Mouse (Mus musculus) bone marrow, adult 2 months (tissue): Measurements from ENCODE around the gene Tuba1a. TPM values are rescaled to one million over a fixed set of nuclear protein-coding genes. Genes with fewer than 3 reads are reported as not detected.
"Not testable (repeated sequence)": the region's sequence is repeated elsewhere in the genome, so short reads cannot be mapped to it uniquely, and the experiment has no call there.

ENCODE experiments used
- H3K27ac ChIP-seq: fragments of 200-500 bp; 2 replicates; pipeline ENCODE4 v1.5.1; 2012; ENCODE audit warnings: low read depth, mild to moderate bottlenecking, control low read depth, inconsistent platforms, low read length; ENCODE audit not compliant: control insufficient read depth, poor library complexity, insufficient read depth
- H3K4me1 ChIP-seq: fragments of 200-500 bp; 2 replicates; pipeline ENCODE4 v1.6.1; 2011; ENCODE audit warnings: low read length; ENCODE audit not compliant: control insufficient read depth, insufficient read depth
- H3K4me3 ChIP-seq: fragments of 200-500 bp; replicated peaks from 2 replicates; pipeline ENCODE3; 2011; ENCODE audit warnings: mild to moderate bottlenecking, low read depth, low read length, control low read depth; ENCODE audit not compliant: control insufficient read depth
- CTCF ChIP-seq: fragments of 200-500 bp; IDR thresholded peaks from 2 replicates; pipeline ENCODE4 v1.5.1; 2011; ENCODE audit warnings: low read length, control low read depth; ENCODE audit not compliant: control insufficient read depth, insufficient read depth
- POLR2A ChIP-seq: fragments of 200-500 bp; IDR thresholded peaks from 2 replicates; pipeline ENCODE4 v1.6.1; 2011; ENCODE audit warnings: low read depth, mild to moderate bottlenecking, control low read depth, low read length, borderline replicate concordance; ENCODE audit not compliant: control insufficient read depth
- WGBS: fragments of 180-500 bp; shearing (Covaris S2); methylation state at CpG from one replicate; pipeline ENCODE4 v1.1.7; 2018; 5-methylcytosine and 5-hydroxymethylcytosine counted together
- polyA plus RNA-seq: library from polyadenylated mRNA; stranded (reverse); fragments of >200 nt; gene quantifications from 2 replicates; pipeline ENCODE4 v1.2.4, GENCODE M21; 2011; ENCODE audit warnings: low replicate concordance; ENCODE audit not compliant: missing spikeins, insufficient read depth, insufficient read length

Tuba1a gene
- polyA plus RNA-seq, 1 experiment: 97.6 TPM

GRCm38 (mm10) chr15:98977759-98978408, 24.4 kb upstream of the Tuba1a start:
- no peaks in the 10 kb centered on the region for H3K4me1 ChIP-seq
- TF ChIP-seq CTCF: no peak
- TF ChIP-seq POLR2A: no peak
- WGBS: 87% methylated on average over 14 of the region's 14 CpGs
- H3K4me3 ChIP-seq: no peak overlapping the region
- H3K27ac ChIP-seq: no peak overlapping the region

GRCm38 (mm10) chr15:98976763-98977758, 23.6 kb upstream of the Tuba1a start:
- Histone ChIP-seq H3K4me1 (no peaks in the 10 kb centered on the region), H3K27ac (no peak overlapping the region), H3K4me3 (no peak overlapping the region)
- WGBS: 78% methylated on average over 21 of the region's 21 CpGs
- no peak for TF ChIP-seq CTCF
- no peak for TF ChIP-seq POLR2A

DNA sequence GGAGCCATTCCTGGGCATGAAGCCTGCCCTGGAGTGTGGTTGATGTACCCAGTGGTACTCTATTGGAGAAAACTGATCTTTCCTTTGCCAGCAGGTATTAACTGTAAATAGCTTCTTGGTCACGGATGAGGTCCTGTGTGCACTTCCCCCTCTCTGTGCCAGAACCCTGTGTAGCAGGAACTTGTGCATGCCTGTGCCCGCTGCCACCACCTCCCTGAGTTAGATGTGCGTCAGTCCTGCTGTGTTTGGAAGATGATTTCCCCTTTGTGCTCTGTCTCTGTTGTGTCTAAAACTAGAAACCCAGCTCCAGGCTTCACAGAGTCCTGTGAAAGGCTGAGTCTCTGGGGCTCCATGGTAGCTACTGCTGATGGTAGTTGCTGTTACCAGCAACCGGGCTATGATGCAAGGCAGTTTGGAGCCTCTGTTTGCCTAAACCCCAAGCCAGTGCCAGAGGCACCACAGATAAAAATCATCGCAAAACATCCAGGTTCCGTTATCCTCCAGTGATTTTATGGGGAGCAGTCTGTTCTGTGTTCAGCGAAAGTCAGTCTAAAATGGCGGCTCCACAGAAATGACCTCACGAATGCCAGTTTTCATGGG, 19.6 kb upstream of the Tuba1a start:
- TF ChIP-seq POLR2A: no peak
- TF ChIP-seq CTCF: no peak
- Histone ChIP-seq H3K27ac (no peak overlapping the region), H3K4me1 (no peaks in the 10 kb centered on the region), H3K4me3 (no peak overlapping the region)
- 54% methylated on average over 9 of the region's 9 CpGs for WGBS

DNA sequence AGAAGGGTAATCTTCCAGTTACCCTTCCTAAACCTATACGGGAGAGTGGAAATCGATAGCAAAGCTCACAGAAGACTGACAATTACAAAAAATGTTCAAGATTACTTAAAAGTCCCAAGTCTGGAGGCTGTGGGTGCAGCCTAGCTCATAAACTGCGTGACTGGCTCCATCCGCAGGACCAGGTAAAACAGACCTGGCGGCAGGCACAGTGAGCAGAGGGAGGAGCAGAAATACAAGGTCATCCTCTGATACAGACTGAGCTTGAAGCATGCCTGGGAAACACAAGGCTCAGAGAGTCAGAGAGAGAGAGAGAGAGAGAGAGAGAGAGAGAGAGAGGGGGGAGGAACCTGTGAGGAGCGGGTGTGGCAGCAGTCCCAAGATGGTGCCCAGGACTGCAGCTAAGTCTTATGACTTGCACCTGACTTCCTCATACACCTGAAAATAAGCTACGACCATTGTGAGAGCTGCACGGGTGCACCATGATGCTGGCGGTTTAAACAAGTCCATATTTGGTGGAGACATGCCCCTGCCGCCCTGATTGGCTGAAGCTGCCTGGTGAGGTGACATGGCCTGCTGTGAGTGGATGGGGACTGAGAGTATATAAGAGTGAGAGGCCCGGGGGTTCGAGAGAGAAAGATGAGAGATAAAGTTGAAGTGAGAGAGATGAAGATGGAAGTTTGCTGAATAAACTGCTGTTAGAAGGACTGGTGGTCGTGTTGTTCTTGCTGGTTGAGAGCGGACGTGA, 18.2 kb upstream of the Tuba1a start:
- 73% methylated on average over 15 of the region's 15 CpGs for WGBS
- H3K4me1 ChIP-seq, H3K27ac ChIP-seq, H3K4me3 ChIP-seq: not testable (repeated sequence)

DNA sequence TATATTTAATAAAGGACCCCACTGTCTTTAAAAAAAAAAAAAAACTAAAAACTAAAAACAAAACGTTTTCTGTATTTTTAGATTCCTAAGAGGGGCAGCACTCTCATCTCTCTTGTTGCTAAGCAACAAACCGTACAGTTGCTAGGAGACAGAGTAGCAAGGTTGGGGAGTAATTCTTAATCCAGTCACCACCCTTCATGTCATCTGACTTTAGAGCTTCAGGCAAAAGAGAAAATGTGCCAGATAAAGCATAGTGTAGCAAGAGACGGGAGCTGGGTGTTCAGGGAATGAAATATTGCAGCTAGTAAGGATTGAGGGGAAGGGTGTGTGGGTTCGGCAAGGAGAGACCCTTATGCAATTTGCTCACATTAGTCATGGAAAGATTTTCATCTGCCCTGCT, 17.6 kb upstream of the Tuba1a start:
- 64% methylated on average over 4 of the region's 4 CpGs for WGBS
- no peak overlapping the region for H3K4me3 ChIP-seq
- no peaks in the 10 kb centered on the region for H3K4me1 ChIP-seq
- H3K27ac ChIP-seq: no peak overlapping the region
- TF ChIP-seq POLR2A (no peak), CTCF (no peak)

DNA sequence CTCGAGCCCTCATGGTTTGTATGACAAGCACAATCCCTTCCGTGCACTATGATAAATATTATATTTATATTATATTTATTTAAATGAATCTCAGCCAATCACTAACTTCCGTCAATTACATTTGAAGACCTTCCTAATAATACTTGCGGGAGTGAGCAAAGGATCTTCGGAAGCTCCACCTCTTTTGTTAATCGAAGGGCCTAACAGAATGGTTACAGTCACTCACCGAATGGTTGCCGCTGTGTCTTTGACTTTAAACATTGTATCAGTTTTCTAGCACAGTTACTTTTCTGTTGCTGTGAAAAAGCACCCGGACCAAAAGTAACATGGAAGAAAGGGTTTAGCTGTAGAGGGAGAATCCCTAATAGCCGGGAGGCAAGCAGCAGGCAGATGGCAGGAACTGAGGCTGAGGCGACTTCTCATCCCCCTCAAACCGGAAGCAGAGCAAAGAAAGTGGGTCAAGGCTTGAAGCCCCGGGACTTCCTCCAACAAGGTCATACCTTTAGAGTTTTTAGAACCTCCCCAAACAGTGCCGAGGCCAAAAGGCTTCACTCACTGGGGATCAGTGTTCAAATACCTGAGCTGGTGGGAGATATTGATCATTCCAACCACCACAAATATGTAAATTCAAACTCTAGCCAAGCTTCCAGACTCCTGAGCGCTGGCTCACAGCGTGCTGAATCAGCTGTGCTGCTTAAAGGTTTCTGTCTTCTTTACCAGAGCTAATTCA, 16.0 kb upstream of the Tuba1a start:
- Histone ChIP-seq H3K4me3 (no peak overlapping the region), H3K27ac (no peak overlapping the region), H3K4me1 (no peaks in the 10 kb centered on the region)
- WGBS: 40% methylated on average over 16 of the region's 16 CpGs
- no peak for TF ChIP-seq POLR2A
- TF ChIP-seq CTCF: no peak

GRCm38 (mm10) chr15:98968701-98969371, 15.3 kb upstream of the Tuba1a start:
- Histone ChIP-seq H3K4me3 (no peak overlapping the region), H3K27ac (no peak overlapping the region), H3K4me1 (no peaks in the 10 kb centered on the region)
- TF ChIP-seq POLR2A: no peak
- TF ChIP-seq CTCF: no peak
- WGBS: 84% methylated on average over 12 of the region's 12 CpGs
